Mouse (Mus musculus) left cerebral cortex, postnatal 14 days (tissue): ENCODE measurements at regions not wholly inside any gene's neighbourhood (a gene's known extent, or its start where the extent isn't known, plus 50 kb on each side); places are given as distances from the start of the nearest gene placed in this dataset.

Source experiments
- DNase-seq, 2 experiments: peaks; one replicate each; pipeline ENCODE4 v3.0.0; 2021 to 2022; ENCODE audit warnings: low spot score in 2 of 2, mixed read lengths in 1 of 2
- intact Hi-C: fragments of 180-260 bp; cut with DNase I; formaldehyde crosslinking; loops from one replicate; pipeline ENCODE4 v1.15.1; 2025

DNA sequence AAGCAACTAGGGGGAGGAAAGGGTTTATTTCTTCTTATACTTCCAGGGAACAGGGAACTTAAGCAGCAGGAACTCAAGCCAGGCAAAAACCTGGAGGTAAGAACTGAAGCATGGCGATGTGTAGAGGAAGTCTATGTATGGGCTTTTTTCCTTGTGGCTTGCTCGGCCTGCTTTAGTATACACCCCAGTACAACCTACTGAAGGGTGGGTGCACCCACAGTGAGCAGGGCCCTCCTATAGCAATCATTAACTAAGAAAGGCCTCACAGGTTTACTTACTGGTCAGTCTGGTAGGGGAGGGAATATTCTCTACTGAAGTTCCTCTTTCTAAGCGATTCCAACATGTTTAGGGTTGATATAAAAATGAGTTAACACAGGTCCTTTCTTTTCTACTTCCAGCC lies 197.9 kb downstream of the Rnd3 start:
- no peak for DNase-seq
- intact Hi-C loops, result no loop called here

DNA sequence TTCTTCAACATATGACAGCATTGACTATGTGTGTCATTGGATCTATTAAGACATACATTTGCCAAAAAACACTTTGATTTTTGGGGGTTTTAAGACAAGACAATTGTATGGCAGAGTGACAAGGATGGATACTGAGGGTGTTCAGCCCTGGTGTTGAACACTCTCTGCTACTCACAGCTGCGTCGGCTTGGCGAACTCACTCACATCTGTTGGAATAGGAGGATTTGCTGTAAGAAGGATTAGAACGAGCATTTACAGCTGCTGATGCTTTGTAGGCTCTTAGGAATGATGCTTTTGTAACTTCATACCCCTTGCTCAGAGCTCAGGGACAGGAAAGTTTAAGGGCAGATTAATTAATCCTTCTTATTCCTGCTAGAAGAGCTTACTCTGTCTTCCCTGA lies 199.2 kb downstream of the Rnd3 start:
- no peak for DNase-seq
- intact Hi-C loops, result no loop called here

DNA sequence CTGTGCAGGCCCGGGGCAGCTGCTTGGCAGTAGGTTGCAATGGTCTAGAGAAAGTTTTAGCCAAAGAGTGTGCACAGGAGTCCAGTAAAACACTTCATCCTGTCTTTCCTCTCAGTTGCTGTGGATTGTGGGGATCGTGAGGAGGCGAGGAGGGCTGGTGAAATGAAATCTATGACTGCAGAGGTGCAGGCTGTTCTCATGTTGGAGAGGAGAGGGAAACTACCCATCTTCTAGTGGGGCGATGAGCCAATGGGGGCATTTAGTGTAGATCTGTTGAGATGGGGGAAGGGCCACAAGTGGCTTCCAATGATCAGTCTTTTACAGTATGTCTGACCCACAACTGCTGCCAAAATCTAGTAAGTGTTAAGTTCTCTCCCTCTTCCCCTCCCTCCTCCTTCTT lies 203.4 kb downstream of the Rnd3 start:
- intact Hi-C loops, result no loop called here
- no peak for DNase-seq

DNA sequence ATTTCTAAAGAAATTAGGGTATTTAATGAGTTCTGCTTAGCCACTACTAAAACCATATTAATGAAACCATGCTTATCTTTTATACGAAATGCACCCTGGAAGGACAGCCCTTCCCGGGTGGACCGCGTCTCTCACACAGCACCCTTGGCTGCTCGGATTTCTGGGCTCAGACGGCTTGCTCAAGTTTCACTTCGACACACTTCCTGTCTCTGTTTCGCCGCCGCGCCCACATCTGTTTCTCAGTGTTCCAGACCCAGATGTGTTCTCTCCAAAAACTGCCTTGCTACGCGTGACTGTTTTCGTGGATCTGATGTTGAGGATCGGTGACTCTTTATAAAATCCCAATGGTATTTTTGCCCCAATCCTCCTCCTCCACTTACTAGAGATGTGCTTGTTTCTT lies 205.7 kb downstream of the Rnd3 start:
- no peak for DNase-seq
- intact Hi-C loops, result no loop called here

DNA sequence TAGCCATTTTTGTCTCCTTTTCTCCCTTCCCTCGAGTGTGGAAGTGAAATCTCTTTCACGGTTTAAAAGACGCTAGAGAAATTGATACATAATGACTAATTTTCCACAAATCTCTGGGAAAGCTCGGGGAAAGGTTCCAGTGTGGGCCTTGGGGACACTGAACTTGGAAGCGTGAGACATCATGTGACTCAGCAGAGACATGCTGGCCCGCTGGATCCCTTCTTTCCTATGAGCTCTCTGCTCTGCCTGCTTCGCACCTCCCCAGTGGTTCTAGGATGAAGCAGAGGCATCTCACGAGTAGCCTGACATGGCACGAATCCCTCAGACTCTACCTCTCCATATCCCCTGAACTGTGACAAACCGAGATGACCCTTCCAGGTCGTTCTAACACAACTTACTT lies 206.2 kb downstream of the Rnd3 start:
- intact Hi-C loops, result no loop called here
- DNase-seq, result no peak

DNA sequence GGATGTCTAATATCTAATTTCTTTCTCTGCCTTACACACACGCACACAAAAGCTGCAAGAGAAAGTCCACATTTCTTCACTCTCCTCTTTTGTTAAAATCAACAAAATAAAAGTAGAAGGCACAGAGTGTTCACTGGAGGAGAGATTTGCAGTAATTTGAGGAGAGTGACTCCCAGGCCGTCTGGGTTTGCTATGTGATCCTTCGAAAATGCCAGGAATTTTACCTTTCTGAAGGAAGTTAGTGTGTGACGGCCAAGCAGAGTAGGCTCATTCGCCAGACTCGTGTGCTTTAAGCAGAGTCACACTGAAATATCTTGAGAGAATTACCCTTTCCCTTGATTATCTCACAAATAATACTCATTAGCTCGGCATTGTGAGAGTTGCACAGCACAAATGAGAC lies 216.0 kb downstream of the Rnd3 start:
- intact Hi-C loops, result no loop called here
- no peak for DNase-seq

DNA sequence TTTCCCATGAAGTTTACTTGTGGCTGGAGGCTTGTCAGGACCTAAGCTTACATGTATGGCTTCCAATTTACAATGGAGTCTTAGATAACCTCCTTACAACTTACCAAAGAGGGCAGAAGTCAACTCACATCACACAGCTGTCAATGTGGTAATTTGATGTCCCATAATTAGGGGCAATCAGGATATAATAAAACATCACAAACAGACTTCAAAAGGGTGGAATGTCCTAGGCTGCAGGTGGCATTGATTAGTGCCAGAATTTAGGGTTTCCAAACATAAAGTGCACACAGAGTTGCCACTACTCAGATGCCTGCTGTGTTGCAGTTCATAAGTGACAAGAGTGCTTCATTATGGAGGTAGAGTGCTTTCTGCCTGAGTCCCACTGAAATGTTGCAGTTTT lies 227.9 kb downstream of the Rnd3 start:
- intact Hi-C loops, result no loop called here
- DNase-seq, result no peak

DNA sequence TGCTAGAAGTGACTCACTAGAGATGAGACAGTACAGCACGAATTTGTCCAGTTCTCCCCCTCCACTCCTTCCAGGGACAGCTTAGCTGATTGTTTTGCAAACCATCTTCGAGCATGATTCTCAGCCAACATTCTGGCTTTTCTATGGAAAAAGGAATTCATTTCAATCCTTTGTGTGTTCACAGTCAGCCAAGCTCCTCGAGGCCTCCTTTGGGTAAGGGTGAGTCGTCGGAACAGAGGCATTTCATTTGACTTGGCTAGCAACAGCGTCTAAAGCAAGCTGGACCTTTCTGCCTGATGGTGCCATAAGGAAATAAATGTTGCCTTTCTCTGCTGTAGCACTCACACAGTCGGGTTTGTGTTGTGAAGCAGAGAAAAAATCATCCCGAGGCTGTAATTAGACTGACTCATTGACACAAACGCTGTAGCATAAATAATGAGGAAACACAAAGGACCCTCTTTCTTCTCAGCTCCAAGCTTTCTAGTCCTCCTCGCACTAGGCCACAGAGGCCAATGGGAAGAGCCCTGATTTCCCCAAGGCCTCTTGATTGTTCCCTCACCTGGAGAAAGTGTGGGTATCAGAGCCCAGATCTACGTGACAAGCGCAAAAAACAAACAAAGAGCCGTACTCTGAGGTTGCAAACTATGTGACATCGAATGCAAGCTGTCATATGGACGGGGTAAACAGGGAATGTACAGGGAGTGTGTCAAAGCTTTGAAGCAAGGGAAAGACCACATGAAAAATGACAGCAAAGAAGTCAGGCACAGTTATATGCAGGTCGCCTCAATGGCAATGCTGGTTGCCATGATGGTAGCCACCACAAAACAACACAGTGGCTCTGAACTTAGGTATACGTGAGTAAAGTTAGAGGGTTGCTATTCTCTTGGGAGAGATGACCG lies 232.3 kb downstream of the Rnd3 start:
- peak; percentile 19 to 22 for DNase-seq

DNA sequence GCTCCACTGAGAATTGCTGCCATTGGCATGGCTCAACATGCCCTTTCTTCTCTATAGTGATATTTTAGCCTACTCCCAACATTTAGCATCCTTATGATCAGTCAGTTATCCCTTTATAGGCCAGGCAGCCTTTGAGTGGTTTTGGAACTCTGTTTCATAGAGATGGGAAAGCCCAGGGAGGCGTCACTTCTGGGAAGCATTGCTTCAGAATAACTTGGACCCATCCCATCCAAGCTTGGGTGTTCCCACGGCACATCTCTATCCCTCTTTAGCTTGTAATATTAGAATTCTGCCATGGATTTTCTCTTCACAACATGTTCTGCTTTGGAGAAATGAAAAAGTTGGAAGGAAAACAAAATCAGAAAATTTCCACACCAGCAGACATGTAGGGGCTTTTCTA lies 233.8 kb downstream of the Rnd3 start:
- no peak for DNase-seq
- intact Hi-C loops, result no loop called here

More for the DNA sequence above, 232.3 kb downstream of the Rnd3 start:
- intact Hi-C loops, result no loop called here

DNA sequence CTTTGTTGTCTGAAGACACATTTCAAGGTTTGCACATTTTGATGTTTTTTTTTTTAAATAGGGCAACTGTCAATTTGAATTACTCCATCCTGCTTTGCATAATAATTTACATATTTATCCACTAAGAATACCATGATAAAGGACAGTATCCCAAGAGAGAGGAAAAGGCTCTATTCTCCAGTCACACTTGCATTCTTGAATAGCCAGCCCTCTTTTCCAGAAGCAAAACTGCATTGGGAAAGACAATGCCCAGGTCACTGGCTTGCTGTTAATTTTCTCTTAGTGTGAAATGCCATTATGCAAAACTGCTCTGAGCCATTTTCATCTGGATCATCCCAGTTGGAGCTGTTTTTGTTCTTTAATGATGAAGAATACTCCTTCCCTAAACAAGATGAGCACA lies 234.7 kb downstream of the Rnd3 start:
- intact Hi-C loops, result no loop called here
- DNase-seq, result no peak

DNA sequence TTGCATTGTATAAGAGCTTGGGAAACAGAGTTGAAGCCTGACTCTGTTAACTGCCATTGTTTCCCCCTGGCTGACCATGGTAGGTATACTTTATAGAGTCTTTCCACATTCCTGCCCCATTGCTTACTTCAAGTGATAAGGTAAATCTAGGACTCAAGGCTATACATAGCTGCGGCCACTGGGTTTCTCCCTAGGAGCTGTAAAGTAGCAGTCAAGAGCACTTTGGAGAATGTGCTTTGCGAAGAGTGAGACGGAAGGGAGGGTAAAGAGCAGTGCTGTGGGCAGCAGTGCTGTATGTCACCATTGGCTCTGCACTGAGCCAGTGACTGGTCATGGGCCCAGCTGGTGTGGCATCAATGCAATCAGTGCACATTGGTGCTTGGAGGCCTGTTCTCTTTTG lies 240.1 kb downstream of the Rnd3 start:
- intact Hi-C loops, result no loop called here
- no peak for DNase-seq

DNA sequence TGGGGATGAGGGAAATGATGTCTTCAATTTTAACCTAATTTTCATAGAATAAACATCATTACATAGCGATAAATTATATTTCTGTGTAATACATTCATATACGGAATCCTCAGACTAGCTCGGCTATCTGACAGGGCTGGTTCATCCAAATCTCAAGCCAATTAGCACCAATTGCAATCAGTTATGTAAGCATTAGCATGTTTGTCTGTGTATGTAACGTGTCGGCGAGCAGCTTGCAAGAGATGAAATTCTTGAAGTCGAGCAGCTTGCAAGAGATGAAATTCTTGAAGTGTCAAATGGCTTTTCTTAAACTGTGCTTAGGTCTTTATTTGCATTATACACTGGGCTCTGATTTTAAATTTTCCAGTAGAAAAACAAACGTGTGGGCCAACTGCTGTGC lies 246.2 kb downstream of the Rnd3 start:
- intact Hi-C loops, result no loop called here
- no peak for DNase-seq

DNA sequence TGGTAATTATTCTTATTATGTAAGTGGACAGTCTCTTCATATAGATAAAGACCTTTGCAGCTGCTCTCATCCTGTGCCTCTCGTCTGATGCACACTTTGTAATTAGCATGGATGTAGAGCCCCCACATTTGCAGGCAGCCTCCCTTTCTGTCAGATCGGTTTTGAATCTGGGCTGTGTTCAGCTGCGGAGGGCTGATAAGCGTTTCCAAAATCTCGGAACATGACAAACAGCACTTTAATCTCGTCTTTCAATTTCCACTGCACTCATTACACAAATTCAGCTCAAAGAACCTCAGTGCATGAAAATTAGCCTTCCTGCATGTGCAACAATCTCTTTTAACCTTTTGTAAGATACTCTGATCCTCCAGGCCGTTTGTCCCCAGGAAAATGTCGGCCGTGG lies 246.7 kb downstream of the Rnd3 start:
- no peak for DNase-seq

DNA sequence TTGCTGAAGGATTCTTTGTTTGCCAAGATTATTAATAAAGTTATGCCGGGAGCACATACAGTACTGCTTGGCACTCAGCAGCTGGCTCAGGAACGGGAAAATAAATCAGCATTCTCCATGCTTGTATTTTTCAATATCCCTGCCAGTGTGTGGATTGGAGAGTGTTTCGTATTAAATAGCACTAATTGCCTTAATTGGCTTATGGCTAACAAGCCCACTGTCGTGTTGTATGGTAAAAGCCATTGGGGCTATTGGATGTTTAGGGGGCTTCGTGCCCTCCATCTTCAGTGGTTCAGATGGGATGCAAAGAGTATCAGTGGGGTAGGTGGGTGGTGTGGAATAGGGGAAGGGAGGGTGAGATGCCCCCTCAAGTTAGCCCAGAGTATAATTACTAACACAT lies 259.9 kb downstream of the Rnd3 start:
- no peak for DNase-seq
- intact Hi-C loops, result no loop called here

More for the DNA sequence above, 246.7 kb downstream of the Rnd3 start:
- intact Hi-C loops, result no loop called here

DNA sequence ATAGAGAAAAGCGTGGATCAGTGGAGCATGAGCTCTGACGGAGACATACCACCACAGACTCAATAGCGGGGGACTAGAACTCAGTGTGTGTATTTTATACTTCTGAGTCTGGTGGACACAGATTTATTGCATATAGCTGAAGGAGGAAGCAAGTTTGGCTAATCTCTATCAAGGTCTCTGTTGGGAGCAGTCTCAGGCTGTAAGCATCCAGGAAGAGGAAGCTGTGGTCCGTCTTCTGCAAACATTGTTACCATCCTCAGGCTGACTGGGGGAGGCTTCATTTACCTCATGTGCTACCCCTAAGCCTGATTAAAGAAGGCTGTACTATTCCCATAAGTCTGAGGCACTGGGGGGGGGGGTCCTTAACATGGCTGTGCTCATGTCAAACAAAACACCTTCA lies 261.0 kb downstream of the Rnd3 start:
- no peak for DNase-seq
- intact Hi-C loops, result no loop called here

DNA sequence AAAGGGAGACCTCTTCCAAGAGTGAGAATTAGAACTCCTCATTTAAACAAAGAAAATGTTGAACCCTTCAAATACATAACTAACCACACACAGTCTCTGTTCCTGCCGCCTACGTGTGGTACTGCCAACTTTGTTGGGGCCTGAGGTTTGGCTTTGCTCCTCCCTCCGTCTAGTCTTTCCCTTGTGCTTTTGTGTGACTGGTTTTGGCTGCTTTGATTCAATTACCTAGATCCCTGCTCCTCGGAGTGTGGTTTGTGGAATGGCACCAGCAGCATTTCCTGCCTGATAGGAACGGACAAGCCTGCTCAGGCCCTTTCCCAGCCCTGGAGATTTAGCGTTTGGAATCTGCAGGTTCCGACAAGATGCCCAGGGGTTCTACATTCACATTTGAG lies 263.0 kb downstream of the Rnd3 start:
- no peak for DNase-seq
- intact Hi-C loops, result no loop called here

DNA sequence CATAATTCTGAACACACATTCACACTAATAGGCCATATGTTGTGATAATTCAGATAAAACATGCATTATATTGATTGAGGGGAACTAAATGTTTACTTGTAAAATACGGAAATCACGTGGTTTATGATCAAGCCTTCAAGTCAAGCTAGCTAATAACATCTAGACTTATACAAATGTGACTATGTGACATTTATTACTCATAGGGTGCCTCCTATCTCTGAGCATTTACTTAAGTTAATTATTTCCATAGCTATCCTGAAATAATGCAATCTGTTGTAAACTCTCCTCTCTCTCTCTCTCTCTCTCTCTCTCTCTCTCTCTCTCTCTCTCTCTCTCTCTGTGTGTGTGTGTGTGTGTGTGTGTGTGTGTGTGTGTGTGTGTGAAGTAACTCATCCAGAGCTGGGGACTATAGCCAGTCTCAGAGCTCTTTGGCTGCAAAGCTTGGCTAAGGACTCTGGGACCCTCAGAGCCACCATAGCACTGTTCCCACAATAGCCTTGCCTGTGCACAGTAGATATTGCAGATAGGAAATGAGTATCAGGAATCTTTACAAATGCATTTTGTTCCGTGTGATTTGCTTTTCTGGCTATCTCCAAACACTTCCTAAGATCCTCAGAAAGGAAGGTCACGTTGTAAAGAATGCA lies 263.5 kb downstream of the Rnd3 start:
- DNase-seq, result no peak
- intact Hi-C loops, result no loop called here

DNA sequence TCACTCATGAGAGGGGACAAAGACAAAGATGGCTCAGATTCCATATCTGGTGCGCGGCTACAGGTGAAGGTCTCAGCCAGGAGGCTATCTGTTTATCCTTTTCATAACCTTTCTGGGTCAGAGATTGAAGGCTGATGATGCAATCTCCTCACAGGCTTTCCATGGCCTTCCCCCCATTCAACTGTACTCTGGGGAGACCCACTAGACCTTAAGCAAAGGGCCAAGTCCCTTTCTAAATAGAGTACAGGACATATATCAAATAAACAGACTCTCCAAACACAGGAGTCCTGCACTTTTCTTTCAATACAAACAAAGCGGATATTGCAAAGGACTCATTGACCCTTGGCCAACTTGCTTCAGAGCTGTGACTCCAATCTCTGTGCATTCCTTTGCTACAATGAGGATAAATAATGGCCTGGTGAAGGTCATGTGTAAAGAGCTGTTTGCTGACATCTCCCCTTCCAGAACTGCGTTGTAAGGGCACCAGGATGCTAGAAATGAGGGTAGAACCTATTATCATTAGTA lies 267.3 kb downstream of the Rnd3 start:
- DNase-seq, result no peak
- intact Hi-C loops, result no loop called here

DNA sequence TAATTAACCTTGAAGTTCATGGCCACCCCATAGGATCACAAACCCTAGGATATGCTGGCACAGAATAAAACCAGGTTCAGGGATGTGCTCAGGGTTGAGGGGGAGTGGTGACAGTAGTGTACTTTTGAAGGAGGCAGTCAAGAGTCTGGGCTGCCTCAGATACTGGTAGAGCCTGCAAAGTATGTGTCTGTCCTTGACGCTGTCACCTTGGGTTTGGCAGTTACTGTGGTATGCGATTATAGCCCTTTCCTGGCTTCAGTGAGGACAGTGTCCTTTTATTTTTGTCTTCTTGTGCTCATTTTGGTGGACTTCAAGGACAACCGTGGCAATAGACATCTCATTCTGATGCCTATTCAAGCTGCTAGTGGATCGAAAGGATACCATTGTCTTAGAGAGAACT lies 268.1 kb downstream of the Rnd3 start:
- DNase-seq, result no peak
- intact Hi-C loops, result no loop called here

DNA sequence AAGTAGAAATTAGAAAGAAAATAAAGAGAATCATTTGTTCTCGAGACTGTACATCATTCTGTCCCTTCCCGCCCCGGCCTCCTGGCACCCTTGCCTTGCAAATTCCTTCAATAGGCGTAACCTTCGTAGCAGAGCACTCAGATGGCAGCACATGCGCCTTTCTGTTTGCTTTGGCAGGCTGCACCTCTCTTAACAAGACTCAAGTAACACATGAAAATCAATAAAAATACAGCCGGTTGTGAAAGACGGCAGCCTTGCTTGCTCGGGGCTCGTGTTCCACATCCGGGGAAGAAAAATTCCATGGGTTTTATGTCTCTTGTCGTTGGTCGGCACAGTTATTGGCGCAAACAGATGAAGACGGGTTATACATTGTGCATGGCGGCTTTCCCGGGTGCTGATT lies 271.2 kb downstream of the Rnd3 start:
- intact Hi-C loops, result no loop called here
- no peak for DNase-seq

DNA sequence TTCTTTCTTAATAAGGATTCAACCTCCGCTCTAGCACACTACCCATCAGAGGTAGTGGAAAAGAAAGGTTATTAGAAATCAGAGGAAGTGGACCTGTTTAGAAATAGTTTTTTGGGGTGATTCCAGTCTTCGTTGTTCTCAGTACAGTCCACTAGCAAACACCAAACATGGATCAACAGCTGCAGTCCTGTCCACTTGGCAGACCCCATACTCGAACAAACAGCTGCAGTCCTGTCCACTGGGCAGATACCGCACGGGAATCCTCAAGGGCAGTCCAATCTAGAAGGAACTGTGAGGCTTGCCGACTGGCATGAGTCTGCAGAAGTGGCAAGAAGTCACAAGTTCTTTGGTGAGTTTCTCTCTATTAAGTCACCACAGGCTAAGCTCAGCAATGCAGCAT lies 273.8 kb downstream of the Rnd3 start:
- intact Hi-C loops, result no loop called here
- DNase-seq, result no peak
